Mouse (Mus musculus) heart, postnatal 14 days (tissue): Measurements from ENCODE around the gene Tmem230. TPM values are rescaled to one million over a fixed set of nuclear protein-coding genes. Genes with fewer than 3 reads are reported as not detected.
"Not testable (repeated sequence)": the region's sequence is repeated elsewhere in the genome, so short reads cannot be mapped to it uniquely, and the experiment has no call there.

Source experiments
- DNase-seq, 2 experiments: peaks; one replicate each; pipeline ENCODE4 v3.0.0; 2021 to 2022
- intact Hi-C: fragments of 180-260 bp; cut with DNase I; formaldehyde crosslinking; loops from one replicate; pipeline ENCODE4 v1.15.1; 2025
- long read RNA-seq, 2 experiments: library from polyadenylated mRNA; stranded (forward); transcript quantifications; one replicate each; pipeline ENCODE4 v2.0.0; 2021
- total RNA-seq, 2 experiments: library from RNA; stranded (reverse); gene quantifications; 2 replicates each; pipeline ENCODE4 v1.2.3; 2021

The Tmem230 gene
- 10 to 100 TPM; 20.2 to 23.7 TPM for total RNA-seq
- long read RNA-seq, experiment 1, transcript Tmem230-201 (4 exons, 1,612 nt): major isoform, 37 of 50 reads
- long read RNA-seq, experiment 1, transcript Tmem230-202 (4 exons, 1,551 nt): minor isoform, 6 of 50 reads
- long read RNA-seq, experiment 1, partial matches to known transcripts: 0 of 50 reads
- long read RNA-seq, experiment 1, other reads (novel, unspliced or antisense): 6 of 50 reads
- long read RNA-seq, experiment 2, transcript Tmem230-201 (4 exons, 1,612 nt): major isoform, 36 of 47 reads
- long read RNA-seq, experiment 2, partial matches to known transcripts: 0 of 47 reads
- long read RNA-seq, experiment 2, other reads (novel, unspliced or antisense): 6 of 47 reads

DNA sequence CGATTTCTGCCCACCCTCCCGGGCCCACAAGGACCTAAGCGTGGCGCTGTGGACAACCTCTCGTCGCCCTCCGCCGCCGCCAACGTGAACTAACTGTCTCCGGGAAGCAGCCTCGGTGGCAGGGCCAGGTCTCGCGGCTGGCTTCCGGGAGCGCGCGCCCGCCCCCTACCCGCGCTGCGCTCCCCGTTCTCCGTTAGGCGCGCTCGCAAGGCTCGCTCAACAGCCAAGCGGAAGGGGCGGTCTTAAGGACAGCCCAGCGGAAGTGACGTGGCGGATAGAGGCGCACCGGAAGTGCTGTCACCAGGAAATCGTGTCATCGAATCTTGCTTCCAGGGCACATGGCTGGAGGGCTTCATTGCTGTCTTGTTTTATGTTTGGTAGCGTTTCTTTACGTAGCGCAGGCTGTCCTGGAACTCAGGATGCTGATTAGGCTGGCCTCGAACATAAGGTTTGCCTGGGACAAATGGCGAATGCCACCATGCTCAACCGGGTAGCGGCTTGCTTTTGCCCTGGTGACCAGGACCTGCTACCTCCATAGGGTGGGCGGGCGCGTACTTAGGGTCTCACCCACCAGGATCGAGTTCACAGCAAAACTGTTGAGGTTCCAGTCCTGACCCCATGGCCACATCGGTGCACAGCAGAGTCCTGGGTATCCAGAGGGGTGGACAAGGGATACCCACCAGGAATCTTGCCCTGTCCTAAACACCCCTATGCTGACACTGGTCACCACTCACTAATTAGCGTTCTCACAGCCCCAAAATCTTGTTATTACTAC is at the start of gene Tmem230:
Gene Tmem230 (minus strand): TSS at position 269 of the 775 bp plus-strand sequence.
- intact Hi-C loops: no loop called here
- DNase-seq: peak; percentile 93 to 97

DNA sequence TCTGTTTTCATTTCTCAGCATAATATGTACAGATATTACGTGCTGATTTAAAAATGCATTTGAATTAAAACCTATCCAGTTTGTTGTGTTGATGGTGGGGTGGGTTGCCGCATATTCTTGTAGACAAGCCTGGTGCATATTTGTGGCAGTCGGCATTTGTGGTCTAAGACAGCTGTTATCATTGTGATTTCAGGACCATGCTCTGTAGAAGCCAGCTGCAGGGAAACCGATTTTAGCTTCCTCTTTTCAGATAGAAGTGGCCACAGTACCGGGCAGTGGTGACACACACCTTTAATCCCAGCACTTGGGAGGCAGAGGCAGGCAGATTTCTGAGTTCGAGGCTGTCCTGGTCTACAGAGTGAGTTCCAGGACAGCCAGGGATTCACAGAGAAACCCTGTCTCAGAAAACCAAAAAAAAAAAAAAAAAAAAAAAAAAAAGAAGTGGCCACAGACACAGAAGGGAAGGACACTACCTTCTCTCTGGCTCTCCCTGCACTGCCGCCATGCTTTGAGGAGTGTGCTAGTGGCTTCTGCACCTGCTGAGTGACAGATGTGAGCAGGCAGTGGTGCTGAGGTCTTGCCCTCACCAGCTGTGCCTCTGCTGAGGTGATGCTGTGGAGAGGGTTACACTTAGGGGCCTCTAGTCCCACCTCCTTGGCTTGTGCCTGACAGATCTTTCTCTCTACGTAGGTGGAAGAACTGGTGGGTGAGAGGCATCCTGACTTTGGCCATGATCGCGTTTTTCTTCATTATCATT is 46.3 kb upstream of the Tmem230 start:
- DNase-seq: no peak
- intact Hi-C loops: no loop called here

GRCm38 (mm10) chr2:132292083-132292482 is 44.5 kb upstream of the Tmem230 start:
- DNase-seq: peak; percentile 43 to 61
- intact Hi-C loops: no loop called here

GRCm38 (mm10) chr2:132291265-132291664 is 43.7 kb upstream of the Tmem230 start:
- DNase-seq: no peak
- intact Hi-C loops: no loop called here

DNA sequence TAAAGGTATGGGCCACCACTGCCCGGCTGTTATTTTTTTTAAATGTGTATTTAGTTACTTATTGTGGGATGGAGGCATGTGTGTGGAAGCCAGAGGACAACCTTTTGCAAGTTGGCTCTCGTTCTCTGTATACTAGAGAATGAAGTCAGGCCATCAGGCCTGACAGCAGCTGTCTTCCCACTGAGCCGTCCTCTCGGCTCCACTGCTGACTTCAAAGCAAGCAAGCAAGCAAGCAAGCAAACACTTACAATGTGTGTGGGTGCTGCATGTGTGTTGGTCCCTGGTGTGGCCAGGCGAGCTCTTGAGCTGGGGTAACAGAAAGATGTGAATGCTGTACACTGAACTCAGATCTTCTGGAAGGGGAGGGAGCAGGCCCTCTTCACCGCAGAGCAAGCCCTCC is 43.2 kb upstream of the Tmem230 start:
- no peak for DNase-seq
- intact Hi-C loops: no loop called here

DNA sequence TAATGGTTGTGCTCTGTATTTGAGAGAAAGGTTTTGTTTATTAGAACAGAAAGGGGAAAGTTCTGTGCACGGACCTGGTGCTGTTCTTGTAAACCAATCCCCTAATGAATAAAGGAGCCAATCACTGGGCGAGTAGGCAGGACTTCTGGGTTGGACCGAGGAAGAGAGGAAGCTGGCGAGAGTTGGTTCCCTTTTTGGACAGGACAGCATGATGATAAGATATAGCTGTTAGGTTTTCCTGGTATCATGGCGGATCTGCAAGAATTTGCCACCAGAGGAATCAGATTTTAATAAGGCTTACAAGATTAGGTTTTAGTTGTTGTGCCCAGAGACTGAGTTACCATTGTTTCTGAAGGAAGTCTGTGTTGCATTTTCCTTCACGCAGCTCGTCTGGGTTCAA is 41.6 kb upstream of the Tmem230 start:
- DNase-seq, intact Hi-C loops: not testable (repeated sequence)

DNA sequence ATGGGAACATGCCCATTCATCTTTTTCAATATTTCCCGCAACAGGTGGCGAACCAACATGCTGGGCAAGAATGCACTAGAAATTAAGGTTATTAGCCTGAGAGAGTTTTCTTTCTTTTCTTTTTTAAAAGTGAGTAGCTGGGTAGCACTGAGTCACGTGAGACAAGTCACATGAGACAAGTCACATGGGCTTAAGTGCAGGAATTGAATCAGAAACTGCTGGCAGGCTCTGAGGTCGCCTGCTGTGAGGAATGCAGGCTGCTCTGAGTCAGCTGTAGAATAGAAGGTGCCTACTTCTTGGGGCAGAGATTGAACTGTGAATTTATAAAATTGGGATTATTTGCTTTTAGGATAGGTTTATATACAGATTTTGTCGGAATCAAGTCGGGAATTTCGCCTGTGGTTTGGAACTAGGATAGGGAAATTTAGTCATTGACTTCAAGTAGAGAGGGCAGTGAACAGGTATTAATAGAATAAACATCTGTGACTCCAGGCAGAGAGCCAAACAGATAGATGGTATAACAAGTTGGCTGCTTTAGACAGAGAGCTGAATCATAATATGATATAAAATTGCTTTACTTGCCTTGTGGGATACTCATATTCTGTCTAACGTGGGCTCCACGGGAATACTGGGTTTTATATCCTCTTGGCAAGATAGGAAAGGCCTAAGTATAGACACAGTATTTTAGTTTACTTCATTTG is 38.9 kb upstream of the Tmem230 start:
- intact Hi-C loops: no loop called here
- DNase-seq: peak in 1 of 2 experiments; percentile 47

DNA sequence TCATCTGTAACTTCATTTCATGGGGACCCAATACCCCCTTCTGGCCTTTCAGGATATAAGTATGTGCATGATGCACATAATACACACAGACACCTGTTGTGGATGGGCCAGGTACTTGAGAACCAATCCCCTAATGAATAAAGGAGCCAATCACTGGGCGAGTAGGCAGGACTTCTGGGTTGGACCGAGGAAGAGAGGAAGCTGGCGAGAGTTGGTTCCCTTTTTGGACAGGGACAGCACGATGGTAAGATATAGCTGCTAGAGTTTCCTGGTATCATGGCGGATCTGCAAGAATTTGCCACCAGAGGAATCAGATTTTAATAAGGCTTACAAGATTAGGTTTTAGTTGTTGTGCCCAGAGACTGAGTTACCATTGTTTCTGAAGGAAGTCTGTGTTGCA is 38.1 kb upstream of the Tmem230 start:
- DNase-seq, intact Hi-C loops: not testable (repeated sequence)

DNA sequence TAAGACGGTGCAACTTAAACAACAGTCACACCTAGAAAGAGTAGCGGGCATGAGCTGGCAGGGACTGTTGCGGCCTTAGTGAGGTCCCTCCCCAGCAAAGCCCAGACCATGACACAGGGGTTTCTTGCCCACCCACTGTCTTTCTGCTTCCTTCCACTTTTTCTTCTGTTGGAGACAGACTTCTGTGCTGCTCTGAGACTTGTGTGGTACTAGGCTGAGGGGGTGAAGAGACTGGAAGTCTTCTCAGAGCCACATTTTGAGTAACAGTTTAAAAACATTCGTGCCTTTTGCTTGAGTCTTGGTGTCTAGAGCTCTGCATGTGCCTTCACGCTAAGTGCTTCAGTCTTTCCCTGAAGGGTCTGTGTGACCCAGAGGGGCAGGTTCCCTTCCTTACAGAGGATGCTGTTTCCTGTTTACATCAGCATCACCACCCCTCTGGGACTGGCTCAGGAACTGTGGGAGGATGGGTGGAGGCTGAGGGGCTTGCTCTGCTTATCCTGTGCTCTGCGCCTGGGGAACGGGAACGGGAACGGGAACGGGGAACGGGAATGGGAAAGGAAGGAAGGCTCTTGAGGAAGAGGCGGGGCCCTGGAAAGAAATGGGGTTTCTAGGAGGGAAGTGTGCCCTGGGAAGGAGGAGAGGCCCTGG is 37.0 kb upstream of the Tmem230 start:
- intact Hi-C loops: no loop called here
- DNase-seq: peak; percentile 70 to 71

GRCm38 (mm10) chr2:132283236-132284070 is 35.8 kb upstream of the Tmem230 start:
- DNase-seq: no peak
- intact Hi-C loops: loop anchor here (2.0 kb wide), 1 partner anchor 19 kb away; no protein-coding TSS in a partner anchor

- intact Hi-C loops: loop anchor here (2.0 kb wide), 1 partner anchor 18 kb away; no protein-coding TSS in a partner anchor
Observed at GRCm38 (mm10) chr2:132282453-132283174, 35.0 kb upstream of the Tmem230 start.

GRCm38 (mm10) chr2:132281560-132282452 is 34.2 kb upstream of the Tmem230 start:
- no peak for DNase-seq
- intact Hi-C loops: loop anchor here (2.0 kb wide), 1 partner anchor 17 kb away; no protein-coding TSS in a partner anchor

More at GRCm38 (mm10) chr2:132282453-132283174, 35.0 kb upstream of the Tmem230 start:
- peak in 1 of 2 experiments; percentile 38 for DNase-seq

- no peak for DNase-seq
- intact Hi-C loops: no loop called here
Observed at GRCm38 (mm10) chr2:132280518-132281120, 33.0 kb upstream of the Tmem230 start.

GRCm38 (mm10) chr2:132279978-132280377 is 32.4 kb upstream of the Tmem230 start:
- intact Hi-C loops: no loop called here

GRCm38 (mm10) chr2:132279336-132279882 is 31.8 kb upstream of the Tmem230 start:
- intact Hi-C loops: no loop called here
- DNase-seq: no peak

More at GRCm38 (mm10) chr2:132279978-132280377, 32.4 kb upstream of the Tmem230 start:
- DNase-seq: peak in 1 of 2 experiments; percentile 25

DNA sequence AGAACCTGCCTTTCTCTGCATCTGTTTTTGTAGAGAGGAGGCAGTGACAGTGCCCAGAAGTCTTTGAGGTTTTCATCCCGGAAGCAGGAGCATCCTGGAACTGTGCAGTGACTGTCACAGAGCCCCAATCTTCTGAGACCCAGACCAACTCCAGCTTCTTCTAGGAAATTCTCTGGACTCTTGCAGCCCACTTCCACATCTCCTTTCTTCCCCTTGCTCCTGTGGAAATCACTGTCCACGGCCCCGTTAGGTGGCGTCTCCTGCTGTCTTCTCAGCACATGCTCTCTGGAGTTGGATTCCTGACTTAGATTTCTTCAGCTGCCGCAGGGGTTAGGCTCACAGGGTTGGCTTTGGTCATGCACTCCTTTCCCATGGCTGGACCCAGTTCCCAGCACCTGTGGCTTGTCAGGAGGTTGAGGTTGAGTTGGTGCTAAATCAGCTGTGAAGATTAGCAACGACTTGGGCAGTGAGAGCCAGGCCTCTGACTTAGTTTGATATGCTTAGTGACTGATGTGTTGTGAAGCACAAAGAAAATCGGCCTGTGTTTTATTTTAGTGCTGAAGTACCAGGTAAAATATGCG is 30.8 kb upstream of the Tmem230 start:
- no peak for DNase-seq
- intact Hi-C loops: no loop called here
